Mouse (Mus musculus): ENCODE measurements around the gene Slc22a15.

The Slc22a15 gene

DNA sequence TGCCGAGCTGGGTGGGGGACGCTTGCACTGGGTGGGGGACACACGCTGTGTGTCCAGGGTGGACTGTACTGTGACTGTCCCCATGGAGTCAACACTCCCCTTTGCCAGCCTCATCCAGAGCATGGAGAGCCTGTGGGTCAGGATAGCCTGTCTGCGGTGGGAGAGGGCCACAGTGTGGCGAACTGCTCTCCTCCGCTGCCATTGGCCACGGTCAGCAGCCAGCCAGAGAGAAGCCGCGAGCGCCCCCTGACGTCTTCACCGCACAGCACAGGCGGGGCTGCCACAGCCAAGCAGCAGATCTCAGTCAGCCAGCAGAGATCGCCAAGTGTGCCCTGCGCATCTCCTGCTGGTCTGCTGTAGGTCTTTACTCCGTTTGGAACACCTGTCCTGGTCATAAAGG lies 118.1 kb downstream of the Slc22a15 start:
- DNase-seq: peak; percentile 93

Data from cerebellum, adult 11 months (tissue).